Mouse (Mus musculus) testis, adult 2 months (tissue): ENCODE results near the gene Irak4.

Experiments
- CTCF ChIP-seq: fragments of 200-500 bp; IDR thresholded peaks from 2 replicates; pipeline ENCODE4 v1.5.1; 2012; ENCODE audit warnings: low read depth, mild to moderate bottlenecking, inconsistent platforms, low read length, moderate library complexity; ENCODE audit not compliant: control insufficient read depth, insufficient read depth, insufficient replicate concordance
- POLR2A ChIP-seq: fragments of 200-500 bp; IDR thresholded peaks from 2 replicates; pipeline ENCODE4 v1.6.1; 2012; ENCODE audit warnings: low read depth, mild to moderate bottlenecking, inconsistent platforms, low read length, moderate library complexity; ENCODE audit not compliant: control insufficient read depth

DNA sequence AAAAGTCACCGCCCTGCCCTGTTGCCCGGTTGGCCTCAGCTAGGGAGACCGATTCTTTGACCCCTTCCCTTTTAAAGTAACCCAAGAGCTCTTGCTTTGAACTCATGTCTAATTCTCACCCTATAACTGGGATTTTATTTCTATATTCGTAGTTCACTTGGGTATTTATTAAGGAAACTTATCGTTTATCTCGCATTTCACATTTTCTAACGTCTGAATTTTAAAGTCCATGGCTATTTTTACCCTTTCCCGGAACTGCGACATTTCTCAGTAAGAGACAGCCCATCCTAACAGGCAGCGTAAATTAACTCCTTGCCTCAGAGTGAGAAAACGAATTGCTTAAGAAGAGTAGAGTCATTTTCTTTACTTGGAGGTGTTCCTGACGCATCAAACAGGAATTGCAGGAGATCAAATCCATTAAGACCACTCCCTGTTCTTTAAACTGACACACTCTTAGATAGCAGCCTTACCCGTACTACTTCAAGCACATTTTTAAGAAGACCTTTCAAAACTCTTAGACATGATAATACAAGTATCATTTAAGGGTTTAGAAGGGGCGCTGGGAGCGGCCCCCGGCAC, 25.4 kb upstream of the Irak4 start:
- TF ChIP-seq CTCF (no peak), POLR2A (no peak)
